Mouse (Mus musculus) ovary, postnatal 14 days (tissue): ENCODE data around the gene Gm28374.

Experiments
- DNase-seq: peaks from one replicate; pipeline ENCODE4 v3.0.0; 2022; ENCODE audit warnings: low spot score

The Gm28374 gene

GRCm38 (mm10) chr19:6085417-6085879, 3.4 kb upstream of the Gm28374 start:
- DNase-seq: no peak

- DNase-seq: peak; percentile 95
Measured at GRCm38 (mm10) chr19:6084478-6085248, 2.6 kb upstream of the Gm28374 start, which contains the start of the genes Zfpl1 and Cdca5. Gene Zfpl1, minus strand, starts transcription at chr19:6084956. Gene Cdca5, plus strand, starts transcription at chr19:6084983.

- DNase-seq: no peak
Measured at GRCm38 (mm10) chr19:6079983-6080480, 2.0 kb downstream of the Gm28374 start, which contains the start of gene Tmem262. Gene Tmem262, plus strand, starts transcription at chr19:6080033.

GRCm38 (mm10) chr19:6076564-6077393, 5.3 kb downstream of the Gm28374 start, which contains the start of gene Vps51:
Gene Vps51, minus strand, starts transcription at chr19:6077231.
- peak; percentile 80 for DNase-seq

GRCm38 (mm10) chr19:6073889-6074288, 8.2 kb downstream of the Gm28374 start:
- no peak for DNase-seq

GRCm38 (mm10) chr19:6071261-6071660, 10.8 kb downstream of the Gm28374 start:
- no peak for DNase-seq

- DNase-seq: no peak
Measured at GRCm38 (mm10) chr19:6070571-6071250, 11.3 kb downstream of the Gm28374 start.

GRCm38 (mm10) chr19:6069851-6070250, 12.2 kb downstream of the Gm28374 start:
- no peak for DNase-seq

GRCm38 (mm10) chr19:6068951-6069350, 13.1 kb downstream of the Gm28374 start:
- DNase-seq: no peak

- DNase-seq: peak; percentile 76
Measured at GRCm38 (mm10) chr19:6067724-6068415, 14.2 kb downstream of the Gm28374 start, which contains the start of gene Tm7sf2. Gene Tm7sf2, minus strand, starts transcription at chr19:6068373.

GRCm38 (mm10) chr19:6067011-6067723, 14.9 kb downstream of the Gm28374 start:
- peak; percentile 65 for DNase-seq

- no peak for DNase-seq
Measured at GRCm38 (mm10) chr19:6066571-6066970, 15.5 kb downstream of the Gm28374 start.

GRCm38 (mm10) chr19:6063081-6063480, 19.0 kb downstream of the Gm28374 start:
- DNase-seq: no peak

- no peak for DNase-seq
Measured at GRCm38 (mm10) chr19:6062418-6062817, 19.6 kb downstream of the Gm28374 start.

GRCm38 (mm10) chr19:6061641-6062302, 20.3 kb downstream of the Gm28374 start:
- no peak for DNase-seq

GRCm38 (mm10) chr19:6061021-6061533, 21.0 kb downstream of the Gm28374 start, which contains the start of gene Znhit2:
Gene Znhit2, plus strand, starts transcription at chr19:6061192.
- peak; percentile 85 for DNase-seq

GRCm38 (mm10) chr19:6058966-6059365, 23.1 kb downstream of the Gm28374 start:
- no peak for DNase-seq

GRCm38 (mm10) chr19:6058513-6058912, 23.5 kb downstream of the Gm28374 start:
- DNase-seq: no peak

- peak; percentile 97 for DNase-seq
Measured at GRCm38 (mm10) chr19:6057313-6058096, 24.6 kb downstream of the Gm28374 start, which contains the start of the genes Mrpl49 and Fau. Gene Mrpl49, minus strand, starts transcription at chr19:6057785. Gene Fau, plus strand, starts transcription at chr19:6057844.
